Mouse (Mus musculus) G1E (cell line): ENCODE data around the gene Vps52.

Experiments used
- CTCF ChIP-seq: IDR thresholded peaks from 2 replicates; pipeline ENCODE4 v1.5.1; 2012; ENCODE audit warnings: low read depth, low read length, inconsistent platforms, mixed read lengths
- GATA1 ChIP-seq: IDR thresholded peaks from 2 replicates; pipeline ENCODE4 v1.6.1; 2012; ENCODE audit warnings: borderline replicate concordance, low read length, inconsistent platforms, mixed read lengths

DNA sequence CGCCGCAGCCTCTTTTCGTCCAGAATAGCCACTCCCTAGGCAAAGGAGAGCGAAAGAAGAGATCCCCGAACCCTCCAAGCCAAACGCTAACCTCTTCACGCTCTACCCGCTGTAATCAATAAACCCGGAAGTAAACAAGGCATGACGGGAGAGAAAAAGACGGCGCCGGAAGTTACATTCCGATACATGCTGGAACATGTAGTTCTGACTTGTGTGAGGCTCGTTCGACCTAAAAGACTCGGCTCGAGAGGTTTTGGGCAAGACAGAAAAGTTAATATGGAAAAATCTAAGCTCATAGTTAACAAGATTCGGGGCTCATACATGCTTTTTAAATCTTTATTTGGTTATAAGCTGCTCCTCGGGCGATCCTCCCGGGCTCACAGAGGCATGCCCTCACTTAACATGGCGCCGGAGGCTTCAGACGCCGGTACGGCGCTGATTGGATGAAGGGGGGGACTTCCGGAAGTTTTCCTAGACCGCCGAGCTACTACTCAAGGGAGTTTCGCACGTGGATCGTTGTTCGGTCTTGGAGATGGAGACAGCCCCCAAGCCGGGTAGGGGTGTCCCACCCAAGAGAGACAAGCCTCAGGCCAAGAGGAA lies 15.3 kb upstream of the Vps52 start, which contains the start of the genes Pfdn6 and Wdr46:
- TF ChIP-seq CTCF (no peak), GATA1 (no peak)
